Mouse (Mus musculus): ENCODE data around the gene Ccdc85c. TPM values are rescaled to one million over a fixed set of nuclear protein-coding genes. Genes with fewer than 3 reads are reported as not detected.

The Ccdc85c gene
- polyA plus RNA-seq, 1 experiment: 6.6 TPM

- no peak overlapping the region for H3K4me2 ChIP-seq (ENCODE audit: low read depth)
- no peaks in the 10 kb centered on the region for H3K36me3 ChIP-seq (ENCODE audit: control insufficient read depth, insufficient read depth)
- no peak for TF ChIP-seq REST (IDR thresholded peaks at IDR 0.05; ENCODE audit: insufficient read depth, insufficient read length)
- TF ChIP-seq TCF3 (IDR thresholded peaks at IDR 0.05; ENCODE audit: insufficient read length, low read depth): no peak
- no peak for TF ChIP-seq E2F4 (IDR thresholded peaks at IDR 0.05; ENCODE audit: insufficient read depth)
- TF ChIP-seq CEBPB (IDR thresholded peaks at IDR 0.05; ENCODE audit: insufficient read depth, poor library complexity, severe bottlenecking): no peak
- no peak overlapping the region for H3ac ChIP-seq (ENCODE audit: control insufficient read depth, insufficient read length)
- H3K27me3 ChIP-seq (ENCODE audit: control insufficient read depth, insufficient read depth, insufficient read length): no peaks in the 10 kb centered on the region
- no peaks in the 10 kb centered on the region for H3K79me2 ChIP-seq (ENCODE audit: control insufficient read depth, insufficient read depth)
- H3K4me3 ChIP-seq: no peak overlapping the region
Measured at GRCm38 (mm10) chr12:108255960-108256359, 19.3 kb downstream of the Ccdc85c start.

GRCm38 (mm10) chr12:108255511-108255919 lies 19.7 kb downstream of the Ccdc85c start:
- Histone ChIP-seq H3K27me3 (ENCODE audit: control insufficient read depth, insufficient read depth, insufficient read length) (no peaks in the 10 kb centered on the region), H3K4me3 (no peak overlapping the region), H3K79me2 (ENCODE audit: control insufficient read depth, insufficient read depth) (no peaks in the 10 kb centered on the region), H3K4me2 (ENCODE audit: low read depth) (no peak overlapping the region), H3K36me3 (ENCODE audit: control insufficient read depth, insufficient read depth) (no peaks in the 10 kb centered on the region), H3ac (ENCODE audit: control insufficient read depth, insufficient read length) (no peak overlapping the region)
- TF ChIP-seq E2F4 (IDR thresholded peaks at IDR 0.05; ENCODE audit: insufficient read depth): no peak
- no peak for TF ChIP-seq USF1 (IDR thresholded peaks at IDR 0.05; ENCODE audit: low read depth)
- TF ChIP-seq TCF12 (IDR thresholded peaks at IDR 0.05; ENCODE audit: insufficient read depth, poor library complexity, severe bottlenecking): no peak
- TF ChIP-seq MYOG (IDR thresholded peaks at IDR 0.05; ENCODE audit: control insufficient read depth in 1 of 3, insufficient read depth in 1 of 3, insufficient read length in 2 of 3, low read depth in 2 of 3): no peak
- no peak for TF ChIP-seq TCF3 (IDR thresholded peaks at IDR 0.05; ENCODE audit: insufficient read length, low read depth)
- no peak for TF ChIP-seq SRF (IDR thresholded peaks at IDR 0.05; ENCODE audit: control insufficient read depth, insufficient read length, low read depth)

GRCm38 (mm10) chr12:108253042-108253441 lies 22.2 kb downstream of the Ccdc85c start:
- H3K36me3 ChIP-seq (ENCODE audit: control insufficient read depth, insufficient read depth): no peaks in the 10 kb centered on the region
- H3K79me2 ChIP-seq (ENCODE audit: control insufficient read depth, insufficient read depth): no peaks in the 10 kb centered on the region
- H3ac ChIP-seq (ENCODE audit: control insufficient read depth, insufficient read length): no peak overlapping the region
- TF ChIP-seq CEBPB (IDR thresholded peaks at IDR 0.05; ENCODE audit: insufficient read depth, poor library complexity, severe bottlenecking) (no peak), E2F4 (IDR thresholded peaks at IDR 0.05; ENCODE audit: insufficient read depth) (no peak), MYOG (IDR thresholded peaks at IDR 0.05; ENCODE audit: control insufficient read depth in 1 of 3, insufficient read depth in 1 of 3, insufficient read length in 2 of 3, low read depth in 2 of 3) (no peak), MAX (IDR thresholded peaks at IDR 0.05; ENCODE audit: low read depth) (no peak), TCF3 (IDR thresholded peaks at IDR 0.05; ENCODE audit: insufficient read length, low read depth) (no peak), TCF12 (IDR thresholded peaks at IDR 0.05; ENCODE audit: insufficient read depth, poor library complexity, severe bottlenecking) (no peak), REST (IDR thresholded peaks at IDR 0.05; ENCODE audit: insufficient read depth, insufficient read length) (no peak), SRF (IDR thresholded peaks at IDR 0.05; ENCODE audit: control insufficient read depth, insufficient read length, low read depth) (no peak), USF1 (IDR thresholded peaks at IDR 0.05; ENCODE audit: low read depth) (no peak), POLR2A (IDR thresholded peaks at IDR 0.05; ENCODE audit: insufficient read length, low read depth) (no peak), POLR2AphosphoS2 (IDR thresholded peaks at IDR 0.05; ENCODE audit: insufficient read length, low read depth) (no peak), MYOD1 (IDR thresholded peaks at IDR 0.05; ENCODE audit: control insufficient read depth in 1 of 3, insufficient read length in 2 of 3, low read depth in 2 of 3) (no peak)
- no peak overlapping the region for H3K4me3 ChIP-seq
- H3K27me3 ChIP-seq (ENCODE audit: control insufficient read depth, insufficient read depth, insufficient read length): no peaks in the 10 kb centered on the region
- no peak overlapping the region for H3K4me2 ChIP-seq (ENCODE audit: low read depth)

- Histone ChIP-seq H3K4me2 (ENCODE audit: low read depth) (no peak overlapping the region), H3ac (ENCODE audit: control insufficient read depth, insufficient read length) (no peak overlapping the region), H3K27me3 (ENCODE audit: control insufficient read depth, insufficient read depth, insufficient read length) (no peaks in the 10 kb centered on the region), H3K79me2 (ENCODE audit: control insufficient read depth, insufficient read depth) (no peaks in the 10 kb centered on the region), H3K36me3 (ENCODE audit: control insufficient read depth, insufficient read depth) (no peaks in the 10 kb centered on the region), H3K4me3 (no peak overlapping the region)
- TF ChIP-seq TCF12 (IDR thresholded peaks at IDR 0.05; ENCODE audit: insufficient read depth, poor library complexity, severe bottlenecking) (no peak), REST (IDR thresholded peaks at IDR 0.05; ENCODE audit: insufficient read depth, insufficient read length) (no peak), TCF3 (IDR thresholded peaks at IDR 0.05; ENCODE audit: insufficient read length, low read depth) (no peak), POLR2A (IDR thresholded peaks at IDR 0.05; ENCODE audit: insufficient read length, low read depth) (no peak), CEBPB (IDR thresholded peaks at IDR 0.05; ENCODE audit: insufficient read depth, poor library complexity, severe bottlenecking) (no peak), SRF (IDR thresholded peaks at IDR 0.05; ENCODE audit: control insufficient read depth, insufficient read length, low read depth) (no peak), POLR2AphosphoS2 (IDR thresholded peaks at IDR 0.05; ENCODE audit: insufficient read length, low read depth) (no peak), MAX (IDR thresholded peaks at IDR 0.05; ENCODE audit: low read depth) (no peak), MYOG (IDR thresholded peaks at IDR 0.05; ENCODE audit: control insufficient read depth in 1 of 3, insufficient read depth in 1 of 3, insufficient read length in 2 of 3, low read depth in 2 of 3) (no peak), E2F4 (IDR thresholded peaks at IDR 0.05; ENCODE audit: insufficient read depth) (no peak)
Measured at GRCm38 (mm10) chr12:108251825-108252542, 23.2 kb downstream of the Ccdc85c start.

Data from myocyte (in vitro differentiated cells).